Mouse (Mus musculus) right cerebral cortex, postnatal 4 days (tissue): ENCODE results near the gene Cd300a.

Source experiments
- DNase-seq: peaks from one replicate; pipeline ENCODE4 v3.0.0-alpha.2; 2022

Cd300a gene

DNA sequence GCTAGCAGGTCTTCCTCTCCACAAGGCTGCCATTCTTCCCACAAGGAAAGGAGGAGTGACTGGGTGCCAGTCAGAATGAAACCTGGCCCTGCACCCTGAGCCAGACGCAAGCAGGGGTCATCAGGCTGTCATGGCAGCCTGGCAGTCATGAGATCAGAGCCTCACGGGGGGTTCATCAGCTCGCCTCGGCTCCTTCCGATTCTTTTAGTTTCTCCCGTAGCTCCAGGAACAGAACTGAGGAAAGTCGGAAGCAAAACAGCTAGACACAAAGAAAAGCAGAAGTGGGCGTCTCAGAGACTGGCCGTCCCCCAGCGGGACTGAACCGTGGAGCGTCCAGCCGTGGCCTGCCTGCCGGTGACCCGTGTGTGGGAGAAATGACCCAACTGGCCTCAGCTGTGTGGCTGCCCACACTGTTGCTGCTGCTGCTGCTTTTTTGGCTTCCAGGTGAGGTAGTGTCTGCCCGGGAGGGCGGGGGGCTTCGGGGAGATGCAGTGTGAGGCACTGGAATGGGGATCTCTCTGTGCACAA lies at the start of gene Cd300a:
Gene Cd300a, plus strand, starts transcription at position 51 of the 528 bp plus-strand sequence.
- DNase-seq: no peak

GRCm38 (mm10) chr11:114843818-114844463 lies 45.9 kb upstream of the Cd300a start:
- no peak for DNase-seq

GRCm38 (mm10) chr11:114844464-114845220 lies 45.2 kb upstream of the Cd300a start:
- DNase-seq: no peak

GRCm38 (mm10) chr11:114846336-114846735 lies 43.5 kb upstream of the Cd300a start:
- no peak for DNase-seq

DNA sequence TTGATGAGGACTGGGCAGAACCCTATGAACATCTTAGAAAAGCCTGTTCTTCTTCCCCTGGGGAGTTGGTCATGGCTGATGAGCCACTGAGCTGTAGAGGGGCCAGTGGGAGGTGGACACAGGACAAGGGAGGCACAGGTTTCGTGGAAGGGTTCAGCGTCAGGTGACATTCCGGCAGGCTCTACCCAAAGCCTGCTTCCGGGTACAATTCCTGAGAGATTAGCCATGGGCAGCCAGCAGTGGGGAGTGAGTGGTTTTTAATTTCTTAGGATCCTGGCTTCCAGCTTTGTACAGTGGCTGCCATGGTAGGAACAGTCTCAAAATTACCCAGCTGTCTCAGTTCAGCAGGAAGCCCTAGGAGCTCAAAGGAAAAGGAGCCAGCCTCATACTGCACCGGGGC lies 42.8 kb upstream of the Cd300a start:
- no peak for DNase-seq

- no peak for DNase-seq
Measured at GRCm38 (mm10) chr11:114849572-114849971, 40.3 kb upstream of the Cd300a start.

DNA sequence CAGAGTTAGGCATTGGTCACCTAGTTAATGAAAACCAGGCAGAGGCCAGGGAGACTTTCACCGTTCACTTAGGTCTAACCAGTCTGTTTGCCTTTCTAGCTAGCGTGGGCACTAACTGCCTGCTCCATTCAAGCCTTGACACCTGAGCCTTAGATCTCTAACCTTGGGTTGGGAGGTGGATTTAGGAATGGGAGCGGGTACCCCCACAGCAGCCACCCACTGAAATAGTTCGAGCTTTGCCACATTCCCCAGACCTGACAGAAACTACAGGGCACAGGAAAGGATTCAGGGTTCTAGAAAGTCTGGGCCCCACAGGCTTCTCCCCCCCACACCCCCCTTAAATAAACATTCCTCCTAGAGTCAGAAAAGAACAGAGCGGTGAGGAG lies 39.8 kb upstream of the Cd300a start:
- no peak for DNase-seq

GRCm38 (mm10) chr11:114850452-114851268 lies 39.2 kb upstream of the Cd300a start, which contains the start of gene Gprc5c:
Gene Gprc5c, plus strand, starts transcription at chr11:114851152.
- no peak for DNase-seq

GRCm38 (mm10) chr11:114851269-114851607 lies 38.6 kb upstream of the Cd300a start:
- no peak for DNase-seq

- DNase-seq: peak; percentile 60
Measured at GRCm38 (mm10) chr11:114851608-114852310, 38.1 kb upstream of the Cd300a start.

GRCm38 (mm10) chr11:114852311-114853173 lies 37.3 kb upstream of the Cd300a start:
- DNase-seq: no peak

GRCm38 (mm10) chr11:114853174-114853838 lies 36.5 kb upstream of the Cd300a start:
- DNase-seq: no peak

DNA sequence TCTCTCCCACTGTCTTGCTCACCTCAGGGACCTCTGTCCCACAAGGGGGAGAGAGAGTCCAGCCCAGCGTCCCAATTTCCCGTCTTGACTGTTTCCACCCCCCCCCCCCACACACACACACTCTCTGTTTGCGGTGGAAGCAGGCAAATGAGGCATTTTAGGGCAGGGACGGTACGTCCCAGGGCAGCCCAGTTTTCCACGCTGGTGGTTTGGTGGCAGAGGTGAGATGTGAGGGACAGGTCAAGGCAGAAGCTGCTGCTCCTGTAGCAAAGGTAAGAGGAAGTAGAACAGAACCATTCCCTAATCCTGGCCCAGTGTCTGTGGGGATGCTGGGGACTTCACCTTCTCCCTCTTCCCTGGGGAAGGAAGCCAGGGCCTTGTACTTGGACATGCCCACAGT lies 35.3 kb upstream of the Cd300a start:
- DNase-seq: no peak

DNA sequence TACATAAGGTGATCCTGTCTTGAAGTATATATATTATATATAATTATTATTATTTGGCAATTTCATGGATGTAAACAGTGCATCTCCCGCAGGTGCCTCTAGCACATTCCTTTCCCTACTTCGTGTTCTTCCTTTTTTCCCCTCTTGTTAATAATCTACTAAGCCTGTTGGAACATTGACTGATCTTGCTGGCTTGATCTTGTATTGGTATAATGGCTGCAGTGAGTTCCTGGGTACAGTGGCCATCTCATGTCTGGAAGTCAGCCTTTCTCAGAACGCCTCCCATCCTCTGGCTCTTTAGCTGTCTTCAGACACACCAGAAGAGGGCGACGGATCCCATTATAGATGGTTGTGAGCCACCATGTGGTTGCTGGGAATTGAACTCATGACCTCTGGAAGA lies 33.7 kb upstream of the Cd300a start:
- DNase-seq: no peak

- no peak for DNase-seq
Measured at GRCm38 (mm10) chr11:114858641-114859040, 31.2 kb upstream of the Cd300a start.

DNA sequence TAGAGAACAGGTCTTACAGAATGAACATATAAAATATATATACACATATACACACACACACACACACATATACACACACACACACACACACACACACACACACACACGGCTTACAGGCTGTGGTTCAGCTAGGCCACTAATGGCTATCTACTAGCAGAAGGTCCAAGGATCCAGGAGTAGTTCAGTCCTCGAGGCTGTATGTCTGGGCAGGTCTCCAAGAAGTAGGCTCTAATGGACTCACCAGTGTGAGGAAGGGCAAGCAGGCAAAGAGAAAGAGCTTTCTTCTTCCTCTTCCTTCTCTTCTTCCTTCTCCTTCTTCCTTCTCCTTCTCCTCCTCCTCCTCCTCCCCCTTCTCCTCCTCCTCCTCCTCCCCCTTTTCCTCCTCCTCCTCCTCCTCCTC lies 28.8 kb upstream of the Cd300a start:
- no peak for DNase-seq

DNA sequence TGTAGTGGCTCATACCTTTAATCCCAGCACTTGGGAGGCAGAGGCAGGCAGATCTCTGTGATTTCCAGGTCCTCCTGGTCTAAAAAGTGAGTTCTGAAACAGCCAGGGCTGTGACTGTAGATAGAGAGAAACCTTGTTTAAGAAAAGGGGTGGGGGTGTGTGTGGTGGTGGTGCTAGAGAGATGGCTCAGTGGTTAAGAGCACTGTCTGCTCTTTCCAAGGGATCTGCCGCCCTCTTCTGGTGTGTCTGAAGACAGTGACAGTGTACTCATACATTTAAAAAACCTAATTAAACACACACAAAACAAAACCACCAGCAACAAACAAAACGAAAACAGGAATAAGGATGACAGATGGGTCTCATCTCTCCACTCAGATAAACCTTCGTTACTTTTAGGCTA lies 27.2 kb upstream of the Cd300a start:
- DNase-seq: no peak

DNA sequence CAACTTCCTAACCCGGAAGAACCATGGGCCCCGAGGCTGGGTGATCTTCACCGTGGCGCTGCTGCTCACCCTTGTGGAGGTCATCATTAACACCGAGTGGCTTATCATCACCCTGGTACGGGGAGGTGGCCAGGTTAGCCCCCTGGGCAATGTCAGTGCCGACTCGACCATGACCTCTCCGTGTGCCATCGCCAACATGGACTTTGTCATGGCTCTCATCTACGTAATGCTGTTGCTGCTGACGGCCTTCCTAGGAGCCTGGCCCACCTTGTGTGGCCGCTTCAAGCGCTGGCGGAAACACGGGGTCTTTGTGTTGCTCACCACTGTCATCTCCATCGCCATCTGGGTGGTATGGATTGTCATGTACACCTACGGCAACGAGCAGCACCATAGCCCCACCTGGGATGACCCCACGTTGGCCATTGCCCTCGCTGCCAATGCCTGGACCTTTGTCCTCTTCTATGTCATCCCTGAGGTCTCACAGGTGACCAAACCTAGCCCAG lies 25.9 kb upstream of the Cd300a start:
- DNase-seq: no peak

DNA sequence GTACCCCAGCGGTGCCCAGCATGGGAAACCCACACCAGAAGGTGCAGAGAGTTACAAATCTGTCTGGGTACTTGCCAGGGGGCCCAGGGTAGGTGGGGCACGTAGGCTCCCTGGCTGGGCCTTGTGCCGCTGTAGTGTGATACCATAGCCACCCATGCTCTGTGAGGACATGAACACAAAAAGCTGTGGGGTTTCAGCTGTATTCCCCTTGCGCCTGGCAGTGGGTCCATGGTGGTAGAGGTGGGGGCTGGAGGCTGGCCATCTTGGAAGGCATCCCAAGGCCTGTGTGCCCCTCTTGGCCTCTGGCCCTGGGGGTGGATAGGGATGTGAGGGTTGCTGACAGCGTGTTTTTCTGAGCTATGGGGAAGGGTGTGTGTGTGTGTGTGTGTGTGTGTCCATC lies 23.8 kb upstream of the Cd300a start:
- no peak for DNase-seq

GRCm38 (mm10) chr11:114866486-114867360 lies 23.1 kb upstream of the Cd300a start:
- DNase-seq: no peak
